Mouse (Mus musculus): ENCODE data around the gene Slamf6.
"Not testable (repeated sequence)": the region's sequence is repeated elsewhere in the genome, so short reads cannot be mapped to it uniquely, and the experiment has no call there.

Gene Slamf6

DNA sequence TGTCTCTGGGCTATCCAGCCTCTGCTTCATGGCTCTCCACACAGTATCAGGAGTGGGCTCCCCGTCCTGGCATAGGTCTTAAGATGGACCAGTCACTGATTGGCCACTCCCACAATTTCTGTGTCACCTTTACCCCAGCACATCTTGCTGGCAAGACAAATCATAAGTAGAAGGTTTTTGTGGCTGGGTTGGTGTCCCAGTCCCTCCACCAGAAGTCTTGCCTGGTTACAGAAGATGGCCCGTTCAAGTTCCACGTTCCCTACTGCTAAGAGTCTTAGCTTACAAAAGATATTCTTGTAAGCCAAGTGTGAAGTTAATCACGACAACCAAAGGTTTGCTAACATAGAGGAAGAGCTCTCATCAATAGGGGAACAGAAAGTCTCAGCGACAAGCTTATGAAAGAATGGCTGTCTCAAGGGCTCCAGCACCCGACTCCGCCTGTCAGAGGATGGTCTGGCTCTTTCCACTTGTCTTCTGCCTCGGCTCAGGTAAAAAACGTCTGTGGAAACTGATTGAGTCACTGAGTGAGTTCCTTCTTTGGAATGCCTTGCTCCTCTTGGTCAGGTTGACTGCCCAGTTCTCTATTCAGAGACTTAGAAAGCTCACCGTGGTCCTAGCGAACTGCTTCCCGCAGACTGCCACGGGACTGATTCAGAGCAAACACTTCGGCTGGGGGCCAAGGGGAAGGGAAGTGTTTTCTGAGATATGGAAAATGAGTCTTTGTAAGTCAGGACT lies at the start of gene Slamf6:
Gene Slamf6 (plus strand): TSS at position 211 of the 735 bp plus-strand sequence.
- DNase-seq (ENCODE audit: low read depth in 1 of 2, low spot score in 2 of 2) = peak; percentile 43 to 59

DNA sequence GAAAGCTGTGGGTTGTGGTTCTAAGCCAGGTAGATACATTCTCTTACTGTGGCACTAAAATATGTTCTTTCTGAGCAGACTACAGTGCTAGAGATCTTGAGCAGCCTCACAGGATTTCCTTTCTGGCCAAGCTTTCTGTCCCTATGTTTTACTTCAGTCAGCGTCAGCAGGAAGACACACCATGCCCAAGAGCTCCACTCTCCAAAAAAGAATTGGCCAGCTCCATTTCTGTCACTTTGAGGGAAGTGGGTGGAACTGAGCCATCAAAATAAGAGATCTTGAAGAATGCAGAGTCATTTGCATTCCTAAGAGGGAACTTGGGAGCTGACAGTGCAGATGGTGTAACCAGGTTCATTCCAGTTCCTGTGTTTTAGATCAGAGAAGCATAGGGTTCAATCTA lies 30.3 kb upstream of the Slamf6 start:
- DNase-seq (ENCODE audit: low read depth in 1 of 2, low spot score in 2 of 2) = no peak

DNA sequence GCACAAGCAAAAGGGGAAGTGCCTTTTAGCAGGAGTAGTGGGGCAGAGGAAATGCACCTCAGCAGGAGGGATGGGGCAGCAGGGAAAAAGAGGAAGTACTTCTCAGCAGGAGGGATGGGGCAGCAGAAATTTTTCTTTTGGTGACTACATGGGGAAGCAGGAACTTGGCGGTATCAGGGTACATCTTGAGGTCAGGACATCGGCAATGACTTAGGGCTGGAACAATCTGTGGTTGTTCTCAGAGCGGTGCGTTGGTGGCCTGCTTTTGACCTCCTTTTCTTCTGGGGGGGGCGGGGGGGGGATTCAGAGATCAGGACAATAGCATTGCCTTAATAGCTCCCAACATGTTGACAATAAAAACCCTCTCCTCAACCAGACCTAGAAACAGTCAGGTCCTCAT lies 22.0 kb upstream of the Slamf6 start, which contains the start of gene Gm10521:
Gene Gm10521 (plus strand): TSS at position 301 of the 400 bp plus-strand sequence.
- not testable (repeated sequence) for DNase-seq (ENCODE audit: low read depth in 1 of 2, low spot score in 2 of 2)

- DNase-seq (ENCODE audit: low read depth in 1 of 2, low spot score in 2 of 2) = no peak
Measured at GRCm38 (mm10) chr1:171904011-171904410, 13.3 kb upstream of the Slamf6 start.

DNA sequence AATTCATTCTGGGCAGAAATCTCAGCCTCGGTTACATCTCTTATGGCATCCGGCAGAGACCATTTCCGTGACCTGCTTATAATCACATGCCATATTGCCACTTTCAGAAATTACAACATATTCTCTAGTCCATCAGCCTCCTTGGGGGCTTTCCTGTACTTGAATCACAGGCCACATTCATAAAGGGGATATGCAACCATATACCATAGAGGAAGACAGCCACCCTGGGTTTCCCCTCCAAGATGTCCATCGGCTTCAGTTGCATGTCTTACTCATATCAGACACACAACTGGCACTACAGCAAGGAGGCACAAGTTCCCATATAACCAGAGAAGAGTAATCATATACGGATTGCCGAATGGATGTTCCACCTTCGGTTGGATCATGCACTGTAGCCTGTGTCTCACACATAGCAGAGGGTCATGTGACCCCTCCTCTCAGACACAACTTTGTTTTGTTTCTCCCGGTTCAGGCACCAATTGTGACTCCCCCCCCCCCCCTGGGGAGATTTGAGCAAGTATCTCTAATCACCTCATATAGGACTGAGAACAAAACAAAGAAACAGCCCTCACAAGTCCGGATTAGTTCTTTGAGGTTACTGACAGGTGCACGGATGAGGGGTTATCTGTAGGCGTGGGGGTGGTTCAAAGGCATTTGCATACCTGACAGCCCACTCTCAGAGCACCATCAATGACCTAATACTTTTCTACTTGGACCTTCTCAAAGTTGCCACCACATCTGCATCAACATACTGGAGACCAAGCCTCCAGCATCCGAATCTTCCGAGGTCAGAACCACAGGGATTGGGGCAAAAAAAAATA lies 1.5 kb upstream of the Slamf6 start:
- peak in 1 of 2 experiments; percentile 40 for DNase-seq (ENCODE audit: low read depth in 1 of 2, low spot score in 2 of 2)

GRCm38 (mm10) chr1:171918136-171918920 lies 1.0 kb downstream of the Slamf6 start:
- DNase-seq (ENCODE audit: low read depth in 1 of 2, low spot score in 2 of 2) = no peak

GRCm38 (mm10) chr1:171919193-171919592 lies 1.9 kb downstream of the Slamf6 start:
- no peak for DNase-seq (ENCODE audit: low read depth in 1 of 2, low spot score in 2 of 2)

- DNase-seq (ENCODE audit: low read depth in 1 of 2, low spot score in 2 of 2) = no peak
Measured at GRCm38 (mm10) chr1:171919901-171920510, 2.7 kb downstream of the Slamf6 start.

GRCm38 (mm10) chr1:171920989-171921621 lies 3.8 kb downstream of the Slamf6 start:
- no peak for DNase-seq (ENCODE audit: low read depth in 1 of 2, low spot score in 2 of 2)

DNA sequence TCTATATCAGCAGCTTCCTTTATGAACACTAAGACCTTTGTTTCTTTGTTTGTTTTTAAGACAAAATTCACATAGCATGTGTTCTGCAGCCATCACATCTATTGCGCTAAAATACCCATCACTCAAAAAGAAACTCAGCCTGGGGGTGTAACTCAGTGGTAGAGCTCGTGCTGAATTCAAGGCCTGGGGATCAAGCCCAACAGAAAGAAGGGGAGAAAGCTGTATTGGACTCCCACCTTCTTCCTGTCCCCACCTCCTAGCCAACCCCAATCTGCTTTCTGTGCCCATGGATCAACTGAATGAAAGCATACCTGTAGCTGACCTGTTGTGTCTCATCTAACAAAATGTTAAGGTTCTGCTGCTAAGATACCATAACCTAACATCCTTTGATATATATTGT lies 4.3 kb downstream of the Slamf6 start:
- no peak for DNase-seq (ENCODE audit: low read depth in 1 of 2, low spot score in 2 of 2)

DNA sequence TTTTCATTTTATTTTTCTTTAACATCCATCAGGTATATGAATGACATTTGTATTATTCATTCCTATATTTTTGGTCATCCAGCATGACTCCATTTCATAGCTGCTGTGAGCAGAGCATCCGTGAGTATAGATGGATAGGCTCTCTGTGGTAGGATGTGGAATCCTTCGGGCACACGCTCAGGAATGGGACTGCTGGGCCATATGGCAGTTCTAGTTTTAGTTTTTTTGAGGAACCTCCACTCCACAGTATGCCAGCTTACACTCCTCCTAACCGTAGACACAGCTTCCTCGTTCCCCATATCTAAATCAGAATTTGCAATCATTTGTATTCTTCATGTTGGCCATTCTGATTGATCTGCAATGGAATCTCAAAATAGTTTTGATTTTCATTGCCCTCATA lies 5.5 kb downstream of the Slamf6 start:
- DNase-seq (ENCODE audit: low read depth in 1 of 2, low spot score in 2 of 2) = no peak

DNA sequence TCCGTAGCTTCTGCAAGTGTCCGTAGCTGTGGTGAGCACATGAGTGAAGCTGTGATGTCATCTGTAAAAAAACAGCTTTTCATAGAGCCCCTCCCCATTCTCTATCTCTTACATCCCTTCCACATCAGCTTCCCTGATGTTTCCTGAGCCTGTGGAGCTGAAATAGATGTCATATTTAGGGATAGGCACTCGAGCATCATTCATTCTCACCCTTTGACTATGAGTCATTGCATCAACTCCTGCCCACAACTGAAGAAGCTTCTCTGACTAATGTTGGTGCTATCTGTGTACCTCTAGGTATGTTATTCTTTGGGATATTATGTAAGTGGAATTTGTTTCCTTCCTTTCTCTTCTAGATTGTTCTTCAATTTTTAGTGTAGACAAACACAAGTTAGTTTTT lies 7.6 kb downstream of the Slamf6 start:
- DNase-seq (ENCODE audit: low read depth in 1 of 2, low spot score in 2 of 2) = no peak

- no peak for DNase-seq (ENCODE audit: low read depth in 1 of 2, low spot score in 2 of 2)
Measured at GRCm38 (mm10) chr1:171933851-171934250, 16.5 kb downstream of the Slamf6 start.

DNA sequence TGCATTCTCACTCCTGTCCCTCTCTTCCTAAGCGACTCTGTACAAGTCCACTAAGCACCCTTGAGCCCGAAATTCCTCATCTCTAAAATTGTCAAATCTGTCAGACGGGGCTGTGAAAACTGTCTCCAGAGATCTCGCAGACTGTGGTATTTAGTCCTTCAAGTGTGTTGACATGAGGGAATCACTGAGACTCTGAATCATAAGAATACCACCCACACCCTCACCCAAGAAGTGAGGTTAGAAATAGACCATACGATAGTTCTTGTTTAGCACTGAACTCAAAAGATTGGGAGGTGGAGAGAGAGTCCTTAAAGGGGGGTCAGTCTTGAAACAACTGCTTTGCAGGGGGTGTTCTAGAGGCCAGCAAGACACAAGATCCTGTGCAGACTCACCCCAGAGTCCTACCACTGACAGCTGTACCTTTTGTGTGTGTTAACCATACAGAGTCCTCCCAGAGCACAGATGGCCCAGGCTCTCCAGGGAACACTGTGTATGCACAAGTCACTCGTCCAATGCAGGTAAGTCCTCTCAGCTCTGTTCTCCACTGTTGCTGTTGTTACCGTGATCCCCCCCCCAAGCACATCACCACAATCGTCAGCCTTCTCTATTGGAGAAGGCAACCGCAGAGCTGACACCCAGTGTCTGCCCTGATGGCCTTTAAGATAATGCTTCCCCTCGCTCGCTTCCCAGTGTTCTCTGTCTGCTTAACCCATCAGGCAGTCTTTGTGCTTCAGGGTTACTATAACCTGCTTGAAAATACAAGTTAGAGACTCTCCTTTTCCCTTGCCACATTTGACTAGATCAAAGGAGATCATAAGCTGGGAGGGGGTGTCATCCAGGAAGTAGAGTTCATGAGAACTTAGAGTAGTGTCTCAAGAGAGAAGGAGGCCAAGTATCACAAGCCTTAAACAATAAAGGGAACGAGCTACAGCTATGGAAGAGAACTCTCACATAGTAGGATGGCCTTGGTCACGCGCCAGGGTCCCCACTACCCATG lies 21.9 kb downstream of the Slamf6 start:
- no peak for DNase-seq (ENCODE audit: low read depth in 1 of 2, low spot score in 2 of 2)

DNA sequence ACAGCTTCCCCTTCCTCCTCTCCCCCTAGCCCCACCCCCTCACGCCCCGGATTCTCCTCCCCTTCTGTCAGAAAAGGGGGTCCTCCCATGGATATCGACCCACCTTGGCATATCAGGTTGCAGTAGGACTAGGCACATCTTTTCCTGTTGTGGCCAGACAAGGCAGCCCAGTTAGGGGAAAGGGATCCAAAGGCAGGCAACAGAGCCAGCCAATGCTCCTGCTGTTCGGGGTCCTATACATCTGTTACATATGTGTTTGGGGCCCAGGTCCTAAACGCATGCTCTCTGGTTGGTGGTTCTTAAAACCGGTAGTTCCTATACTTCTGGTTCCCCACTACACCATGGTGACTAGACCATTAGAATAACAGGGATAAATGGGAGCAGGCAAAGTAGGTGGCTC lies 23.3 kb downstream of the Slamf6 start:
- DNase-seq (ENCODE audit: low read depth in 1 of 2, low spot score in 2 of 2) = no peak

- DNase-seq (ENCODE audit: low read depth in 1 of 2, low spot score in 2 of 2) = no peak
Measured at GRCm38 (mm10) chr1:171946447-171946995, 29.2 kb downstream of the Slamf6 start.

DNA sequence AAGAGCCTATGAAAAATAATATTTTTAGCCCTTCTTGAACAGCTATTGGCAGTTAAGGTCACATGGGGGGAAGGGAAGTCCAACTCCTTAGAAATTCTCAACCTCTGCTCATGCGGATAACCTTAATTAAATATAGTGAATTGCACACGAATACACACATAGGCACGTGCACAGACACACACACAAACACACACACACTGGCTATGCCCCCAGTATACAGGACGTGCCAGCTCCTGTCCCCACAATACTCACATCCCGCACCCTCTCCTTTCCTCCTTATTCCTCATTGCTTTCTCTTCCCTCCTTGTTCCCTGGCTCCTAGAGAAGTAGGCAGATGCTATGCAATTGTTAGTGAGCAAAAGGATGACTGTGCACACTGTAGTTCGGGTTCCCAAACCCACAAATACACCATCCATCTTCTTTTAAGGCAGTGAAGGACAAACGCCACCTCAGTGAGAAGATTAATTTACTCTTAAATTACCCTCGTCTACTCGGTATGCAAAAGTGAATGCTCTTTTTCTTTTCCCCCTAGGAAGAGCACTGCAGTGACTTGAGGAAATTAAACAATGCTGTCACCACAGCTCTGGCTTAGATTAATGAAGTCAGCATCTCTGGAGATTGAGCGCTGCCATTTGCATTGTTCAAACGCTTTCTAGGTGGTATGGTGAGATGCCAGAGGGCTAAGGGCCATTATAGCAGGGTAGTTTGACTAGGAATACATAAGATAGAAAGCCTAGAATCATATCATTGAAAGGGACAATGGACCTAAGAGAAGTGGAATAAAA lies 31.0 kb downstream of the Slamf6 start:
- DNase-seq (ENCODE audit: low read depth in 1 of 2, low spot score in 2 of 2) = no peak

DNA sequence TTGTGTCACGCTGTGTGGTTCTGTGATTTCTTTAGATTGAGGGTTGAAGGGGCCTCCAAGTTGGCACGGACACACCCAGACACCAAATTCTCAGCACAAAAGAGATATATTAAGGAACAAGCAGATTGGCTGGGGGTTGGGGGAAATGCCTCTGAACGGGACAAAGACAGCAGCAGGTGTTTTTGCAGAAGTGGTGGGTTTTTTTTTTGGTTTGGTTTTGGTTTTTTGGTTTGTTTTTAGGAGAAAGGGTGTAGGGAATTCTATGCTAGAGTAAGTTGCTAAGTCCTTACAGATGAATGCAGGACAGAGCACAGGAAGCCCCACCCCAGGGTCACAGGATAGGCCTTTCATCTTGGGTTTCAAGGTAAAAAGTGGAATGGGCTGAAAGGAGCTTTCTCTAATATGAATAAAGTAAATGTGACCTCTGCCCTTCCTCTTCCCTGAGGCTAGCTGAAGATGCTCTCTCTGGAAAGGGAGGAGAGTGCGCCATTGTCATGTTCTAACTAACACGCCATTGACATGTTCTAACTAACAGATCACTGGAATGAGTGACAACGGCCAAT lies 31.7 kb downstream of the Slamf6 start:
- no peak for DNase-seq (ENCODE audit: low read depth in 1 of 2, low spot score in 2 of 2)
